8 mouse cellular contexts compared by ENCODE assay signal in the genomic region with DNA sequence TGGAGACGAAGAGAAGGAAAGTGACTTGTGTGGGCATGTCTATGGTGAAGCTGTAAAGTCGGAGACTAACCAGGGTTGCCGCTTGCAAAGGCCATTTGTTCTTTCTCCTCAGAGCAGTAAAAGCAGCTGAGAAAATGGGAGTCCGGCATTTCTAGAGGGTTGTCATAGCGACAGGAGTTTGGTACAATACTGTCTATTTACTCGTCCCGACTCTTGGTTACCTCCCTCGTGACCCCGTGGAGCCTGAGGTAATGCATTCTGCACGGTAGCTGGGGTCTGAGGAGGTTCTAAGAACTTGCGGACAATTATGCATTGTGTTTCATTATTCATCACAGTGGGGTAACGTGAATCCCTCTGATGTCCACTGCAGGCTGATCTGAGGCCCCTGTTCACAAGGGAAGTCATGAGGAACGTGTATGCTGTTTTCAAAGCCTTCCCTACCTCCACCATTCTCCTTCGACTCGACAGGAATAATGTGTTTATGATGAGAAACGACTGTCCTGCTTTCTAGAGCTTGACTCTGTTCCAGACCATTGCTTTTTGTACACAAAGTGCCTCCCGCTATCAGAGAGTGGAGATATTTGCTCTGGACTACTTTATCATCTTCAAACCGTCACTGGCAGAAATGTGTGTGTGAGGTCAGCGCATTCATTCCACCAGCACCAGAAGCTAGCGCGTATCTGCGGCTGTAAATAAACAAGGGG. TPM values are rescaled to one million over a fixed set of nuclear protein-coding genes. Genes with fewer than 3 reads are reported as not detected.
A peak's percentile ranks its signal among the peaks of the same experiment; 100 is the strongest.
DNase-seq lines count a peak whose midpoint lies in the region; ATAC-seq and TF ChIP-seq lines count a peak whose summit lies in the region.

No protein-coding gene starts in this region.

- H3K4me1 ChIP-seq in bone marrow macrophage, adult 2 months (ENCODE audit: control insufficient read depth, insufficient read depth, low read length) = peaks cover 15% of the 10 kb centered on the region
- 0 out of 2 replicates have a peak, but pooled peaks cover 2% of the 10 kb centered on the region for H3K4me1 ChIP-seq in heart, embryonic 11.5 days (ENCODE audit: control insufficient read depth, insufficient read depth, low read length)
- peaks cover 11% of the 10 kb centered on the region for H3K4me1 ChIP-seq in kidney, embryonic 15.5 days
- H3K4me1 ChIP-seq in liver, embryonic 14.5 days (replicated peaks; ENCODE audit: control insufficient read depth in 2 of 2, insufficient read depth in 2 of 2, low read length in 1 of 2) = peaks cover 0 to 5% of the 10 kb centered on the region in 2 experiments; a peak in 1 of 4 replicates
- H3K4me1 ChIP-seq in neural tube, embryonic 12.5 days = no peaks in the 10 kb centered on the region

- no peaks in the 10 kb centered on the region for H3K36me3 ChIP-seq in heart, embryonic 11.5 days (ENCODE audit: control insufficient read depth, insufficient read depth, low read length)
- no peaks in the 10 kb centered on the region for H3K36me3 ChIP-seq in kidney, embryonic 15.5 days
- no peaks in the 10 kb centered on the region for H3K36me3 ChIP-seq in liver, embryonic 14.5 days (replicated peaks; ENCODE audit: control insufficient read depth, insufficient read depth, low read depth)
- no peaks in the 10 kb centered on the region for H3K36me3 ChIP-seq in neural tube, embryonic 12.5 days

- WGBS in heart, embryonic 11.5 days (ENCODE audit: insufficient replicate concordance) = 20% methylated on average over 22 of the region's 22 CpGs
- WGBS in kidney, embryonic 15.5 days = 6% methylated on average over 22 of the region's 22 CpGs
- 39% methylated on average over 22 of the region's 22 CpGs for WGBS in liver, embryonic 14.5 days (ENCODE audit: insufficient replicate concordance)
- WGBS in neural tube, embryonic 12.5 days = 3% methylated on average over 22 of the region's 22 CpGs

- no peak overlapping the region for H3K27ac ChIP-seq in bone marrow macrophage, adult 2 months (ENCODE audit: insufficient read depth, low read depth, low read length)
- peak overlapping the region; percentile 32; the same call in 1 of the 2 replicates for H3K27ac ChIP-seq in heart, embryonic 11.5 days (ENCODE audit: low read depth, low read length)
- 0 out of 2 replicates have a peak overlapping the region, but pooled peaks have one; percentile 18 for H3K27ac ChIP-seq in kidney, embryonic 15.5 days
- no peak overlapping the region for H3K27ac ChIP-seq in liver, embryonic 14.5 days
- H3K27ac ChIP-seq in neural tube, embryonic 12.5 days = peak overlapping the region; percentile 50; the same call in 1 of the 2 replicates

- DNase-seq in embryo, embryonic 10.5 days (ENCODE audit: low spot score) = peak; percentile 96
- no peak for DNase-seq in liver, embryonic 14.5 days (ENCODE audit: low read depth in 3 of 3, low spot score in 3 of 3)
- DNase-seq in gastrocnemius, postnatal 25 days = no peak

- H3K4me3 ChIP-seq in bone marrow macrophage, adult 2 months (ENCODE audit: insufficient read depth, low read length) = 0 out of 2 replicates have a peak overlapping the region, but pooled peaks have one; percentile 2
- H3K4me3 ChIP-seq in heart, embryonic 11.5 days (ENCODE audit: low read depth, low read length) = peak overlapping the region; percentile 25
- H3K4me3 ChIP-seq in kidney, embryonic 15.5 days (replicated peaks) = peak overlapping the region; percentile 36
- no peak overlapping the region for H3K4me3 ChIP-seq in liver, embryonic 14.5 days (ENCODE audit: insufficient read depth in 1 of 2, low read depth in 2 of 2, low read length in 2 of 2)
- H3K4me3 ChIP-seq in neural tube, embryonic 12.5 days = peak overlapping the region; percentile 21

- no peaks in the 10 kb centered on the region for H3K9me3 ChIP-seq in heart, embryonic 11.5 days (replicated peaks; ENCODE audit: control insufficient read depth, low read length)
- no peaks in the 10 kb centered on the region for H3K9me3 ChIP-seq in kidney, embryonic 15.5 days (replicated peaks)
- no peaks in the 10 kb centered on the region for H3K9me3 ChIP-seq in liver, embryonic 14.5 days (ENCODE audit: control insufficient read depth, low read length)
- no peaks in the 10 kb centered on the region for H3K9me3 ChIP-seq in neural tube, embryonic 12.5 days

- peak overlapping the region; percentile 61 for H3K4me2 ChIP-seq in heart, embryonic 11.5 days
- peak overlapping the region; percentile 69 for H3K4me2 ChIP-seq in kidney, embryonic 15.5 days
- peak overlapping the region; percentile 3; the same call in 1 of the 2 replicates for H3K4me2 ChIP-seq in liver, embryonic 14.5 days (ENCODE audit: low read depth)
- peak overlapping the region; percentile 58 for H3K4me2 ChIP-seq in neural tube, embryonic 12.5 days (replicated peaks)

- H3K27me3 ChIP-seq in heart, embryonic 11.5 days (ENCODE audit: control insufficient read depth, insufficient read depth, low read length) = no peaks in the 10 kb centered on the region
- no peaks in the 10 kb centered on the region for H3K27me3 ChIP-seq in kidney, embryonic 15.5 days
- H3K27me3 ChIP-seq in liver, embryonic 14.5 days (ENCODE audit: control insufficient read depth, insufficient read depth, low read length) = no peaks in the 10 kb centered on the region
- no peaks in the 10 kb centered on the region for H3K27me3 ChIP-seq in neural tube, embryonic 12.5 days (replicated peaks)

- no peak for TF ChIP-seq CTCF in bone marrow macrophage, adult 2 months (IDR thresholded peaks at IDR 0.05; ENCODE audit: low read depth, low read length)
- TF ChIP-seq CTCF in liver, embryonic 14.5 days (IDR thresholded peaks at IDR 0.05; ENCODE audit: low read depth) = no peak

- peak overlapping the region; percentile 12; the same call in 1 of the 2 replicates for H3K9ac ChIP-seq in heart, embryonic 11.5 days (ENCODE audit: low read depth, low read length)
- 0 out of 2 replicates have a peak overlapping the region, but pooled peaks have one; percentile 33 for H3K9ac ChIP-seq in kidney, embryonic 15.5 days
- no peak overlapping the region for H3K9ac ChIP-seq in liver, embryonic 14.5 days (replicated peaks)
- H3K9ac ChIP-seq in neural tube, embryonic 12.5 days = no peak overlapping the region

- TF ChIP-seq EP300 in liver, embryonic 14.5 days (IDR thresholded peaks at IDR 0.05; ENCODE audit: low read depth) = no peak

- no peak for TF ChIP-seq POLR2A in bone marrow macrophage, adult 2 months (IDR thresholded peaks at IDR 0.05; ENCODE audit: borderline replicate concordance, low read depth, low read length)

- ATAC-seq in heart, embryonic 11.5 days (replicated peaks; ENCODE audit: insufficient number of reproducible peaks, low FRiP score, low TSS enrichment) = no peak; the same call in 1 of the 2 replicates
- peak; percentile 92 for ATAC-seq in kidney, embryonic 15.5 days (replicated peaks; ENCODE audit: low FRiP score)
- ATAC-seq in liver, embryonic 14.5 days (ENCODE audit: insufficient read depth) = no peak
- peak; percentile 97 for ATAC-seq in neural tube, embryonic 12.5 days (ENCODE audit: low FRiP score, low read depth)
- ATAC-seq in CD4-positive, CD25-positive, alpha-beta regulatory T cell, adult 4 months = no peak

RNA-seq across cellular contexts. Expression of gene Ednrb, which starts 55.1 kb away (rescaled TPM):
- polyA plus RNA-seq in bone marrow macrophage, adult 2 months (2012; ENCODE audit: insufficient read depth, insufficient read length, missing spikeins) = 2.2 and 2.5 TPM in 2 replicates
- 96.5 and 115 TPM in 2 replicates for polyA plus RNA-seq in heart, embryonic 11.5 days (2014; fragmentation: Nextera tagmentation; extraction: Ambion mirVana)
- 47.2 and 48.2 TPM in 2 replicates for polyA plus RNA-seq in kidney, embryonic 15.5 days (2015; fragmentation: Nextera tagmentation; extraction: Ambion mirVana)
- 1.6 and 2.3 TPM in 2 replicates for polyA plus RNA-seq in liver, embryonic 14.5 days (2012; rRNA removed)
- polyA plus RNA-seq in liver, embryonic 14.5 days (2014; fragmentation: Nextera tagmentation; extraction: Ambion mirVana) = 6.7 and 7.5 TPM in 2 replicates
- 147 and 170 TPM in 2 replicates for polyA plus RNA-seq in neural tube, embryonic 12.5 days (2016; fragmentation: Nextera tagmentation; extraction: Ambion mirVana)
- under 1 TPM in 1 of 2 experiments, not detected in 1; 0.20 TPM for polyA plus RNA-seq in CD4-positive, CD25-positive, alpha-beta regulatory T cell, adult 4 months (2017; shearing (Covaris generic))
- total RNA-seq in gastrocnemius, postnatal 25 days (2021) = 1 to 10 TPM; 6.2 to 9.9 TPM

Comparison
In these comparisons a context has a peak if more than half of its experiments do, and no peak if none do; other contexts are left out.
1. H3K27ac ChIP-seq: peak in heart, embryonic 11.5 days (single experiment), kidney, embryonic 15.5 days (single experiment) and neural tube, embryonic 12.5 days (single experiment); none in bone marrow macrophage, adult 2 months (single experiment) and liver, embryonic 14.5 days (single experiment).
2. H3K4me3 ChIP-seq: peak in bone marrow macrophage, adult 2 months (single experiment), heart, embryonic 11.5 days (single experiment), kidney, embryonic 15.5 days (single experiment) and neural tube, embryonic 12.5 days (single experiment); none in liver, embryonic 14.5 days (0 of 2).
3. ATAC-seq: peak in kidney, embryonic 15.5 days (single experiment) and neural tube, embryonic 12.5 days (single experiment); none in heart, embryonic 11.5 days (single experiment), liver, embryonic 14.5 days (single experiment) and CD4-positive, CD25-positive, alpha-beta regulatory T cell, adult 4 months (single experiment).
4. H3K4me2 ChIP-seq: peak in every context shown above with its lines; median percentile 69 in kidney, embryonic 15.5 days; 61 in heart, embryonic 11.5 days; 58 in neural tube, embryonic 12.5 days; 3 in liver, embryonic 14.5 days.
5. H3K9ac ChIP-seq: peak in heart, embryonic 11.5 days (single experiment) and kidney, embryonic 15.5 days (single experiment); none in liver, embryonic 14.5 days (single experiment) and neural tube, embryonic 12.5 days (single experiment).